Mouse (Mus musculus): ENCODE measurements around the gene Ptprd.

Gene Ptprd

GRCm38 (mm10) chr4:77248918-77249317 is 962.8 kb downstream of the Ptprd start:
- CTCF ChIA-PET, result no interaction called here

GRCm38 (mm10) chr4:77241852-77242455 is 969.8 kb downstream of the Ptprd start:
- CTCF ChIA-PET, result no interaction called here

GRCm38 (mm10) chr4:77238144-77238543 is 973.6 kb downstream of the Ptprd start:
- CTCF ChIA-PET, result no interaction called here

GRCm38 (mm10) chr4:77233243-77233642 is 978.5 kb downstream of the Ptprd start:
- CTCF ChIA-PET, result no interaction called here

GRCm38 (mm10) chr4:77168866-77169265 is 1042.9 kb downstream of the Ptprd start:
- CTCF ChIA-PET, result no interaction called here

- CTCF ChIA-PET, result no interaction called here
Observed at GRCm38 (mm10) chr4:77157601-77158000, 1054.2 kb downstream of the Ptprd start.

GRCm38 (mm10) chr4:77155561-77155960 is 1056.2 kb downstream of the Ptprd start:
- CTCF ChIA-PET, result no interaction called here

GRCm38 (mm10) chr4:77155037-77155436 is 1056.7 kb downstream of the Ptprd start:
- CTCF ChIA-PET, result no interaction called here

GRCm38 (mm10) chr4:77124852-77125251 is 1086.9 kb downstream of the Ptprd start:
- CTCF ChIA-PET, result no interaction called here

- CTCF ChIA-PET, result no interaction called here
Observed at GRCm38 (mm10) chr4:77110894-77111293, 1100.9 kb downstream of the Ptprd start.

- CTCF ChIA-PET, result no interaction called here
Observed at GRCm38 (mm10) chr4:77107291-77107690, 1104.5 kb downstream of the Ptprd start.

- CTCF ChIA-PET, result interaction anchor here (0.6 kb wide), 1 partner anchor 1179 kb away, joined by 4 read pairs; no protein-coding TSS in a partner anchor
Observed at GRCm38 (mm10) chr4:77083165-77083564, 1128.6 kb downstream of the Ptprd start.

GRCm38 (mm10) chr4:77077607-77078006 is 1134.2 kb downstream of the Ptprd start:
- CTCF ChIA-PET, result no interaction called here

GRCm38 (mm10) chr4:77050536-77051207 is 1161.1 kb downstream of the Ptprd start:
- CTCF ChIA-PET, result no interaction called here

GRCm38 (mm10) chr4:77004483-77004882 is 1207.3 kb downstream of the Ptprd start:
- CTCF ChIA-PET, result no interaction called here

GRCm38 (mm10) chr4:76996172-76996571 is 1215.6 kb downstream of the Ptprd start:
- CTCF ChIA-PET, result no interaction called here

GRCm38 (mm10) chr4:76989961-76990360 is 1221.8 kb downstream of the Ptprd start:
- CTCF ChIA-PET, result no interaction called here

- CTCF ChIA-PET, result no interaction called here
Observed at GRCm38 (mm10) chr4:76977056-76977809, 1234.5 kb downstream of the Ptprd start.

GRCm38 (mm10) chr4:76948251-76948650 is 1263.5 kb downstream of the Ptprd start:
- CTCF ChIA-PET, result interaction anchor here (0.6 kb wide), 1 partner anchor 1995 kb away, joined by 3 read pairs; no protein-coding TSS in a partner anchor

- CTCF ChIA-PET, result no interaction called here
Observed at GRCm38 (mm10) chr4:76941382-76942360, 1270.1 kb downstream of the Ptprd start.

GRCm38 (mm10) chr4:76931559-76931958 is 1280.2 kb downstream of the Ptprd start:
- CTCF ChIA-PET, result no interaction called here
